Mouse (Mus musculus) 3134 (cell line): ENCODE results near the gene Cdk11b.
"Not testable (repeated sequence)": the region's sequence is repeated elsewhere in the genome, so short reads cannot be mapped to it uniquely, and the experiment has no call there.

Source experiments
- DNase-seq: peaks from one replicate; pipeline ENCODE4 v3.0.0-alpha.2; 2011; ENCODE audit warnings: low spot score; ENCODE audit not compliant: insufficient read length; ENCODE audit errors: extremely low read depth

Gene Cdk11b

GRCm38 (mm10) chr4:155603801-155604200 lies 20.9 kb upstream of the Cdk11b start:
- DNase-seq = no peak

GRCm38 (mm10) chr4:155605132-155605531 lies 19.5 kb upstream of the Cdk11b start:
- no peak for DNase-seq

DNA sequence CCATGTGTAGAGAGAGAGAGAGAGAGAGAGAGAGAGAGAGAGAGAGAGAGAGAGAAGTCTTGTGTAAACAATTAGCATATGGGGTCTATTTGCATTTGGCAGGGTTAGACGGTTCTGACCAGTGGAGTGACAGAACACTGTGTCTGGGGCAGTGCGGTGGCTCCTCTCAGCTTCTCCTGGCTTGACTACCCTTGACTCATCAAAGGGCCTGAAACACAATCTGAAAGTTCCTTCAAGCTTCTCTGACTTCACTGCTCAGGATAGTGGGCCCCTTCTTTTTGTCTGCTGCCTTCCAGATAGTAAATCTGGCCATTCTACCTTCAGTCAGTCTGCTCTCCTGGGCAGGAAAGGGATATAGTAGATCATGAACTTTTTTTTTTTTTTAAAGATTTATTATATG lies 17.8 kb upstream of the Cdk11b start:
- no peak for DNase-seq

- DNase-seq = no peak
These were observed 12.8 kb upstream of the Cdk11b start for GRCm38 (mm10) chr4:155611860-155612259.

DNA sequence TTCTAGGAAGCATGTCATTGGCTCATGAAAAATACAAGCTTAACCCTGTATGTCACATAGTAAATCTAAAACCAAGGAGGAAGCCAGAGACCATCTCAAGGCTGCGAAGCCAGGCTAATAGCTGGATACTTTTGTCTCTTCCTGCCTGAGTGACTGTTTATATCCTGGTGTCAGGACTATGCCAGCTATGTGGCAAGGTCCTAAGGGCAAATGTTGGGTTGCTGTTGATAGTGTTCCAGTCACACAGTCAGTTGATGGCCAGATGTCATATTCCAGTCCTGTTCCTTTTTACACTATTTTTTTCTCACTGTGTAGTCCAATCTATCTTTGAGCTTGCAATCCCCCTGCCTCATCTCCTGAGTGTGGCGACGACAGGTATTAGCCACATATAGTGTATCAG lies 11.4 kb upstream of the Cdk11b start:
- no peak for DNase-seq

- no peak for DNase-seq
These were observed 6.3 kb upstream of the Cdk11b start for GRCm38 (mm10) chr4:155618321-155618720.

DNA sequence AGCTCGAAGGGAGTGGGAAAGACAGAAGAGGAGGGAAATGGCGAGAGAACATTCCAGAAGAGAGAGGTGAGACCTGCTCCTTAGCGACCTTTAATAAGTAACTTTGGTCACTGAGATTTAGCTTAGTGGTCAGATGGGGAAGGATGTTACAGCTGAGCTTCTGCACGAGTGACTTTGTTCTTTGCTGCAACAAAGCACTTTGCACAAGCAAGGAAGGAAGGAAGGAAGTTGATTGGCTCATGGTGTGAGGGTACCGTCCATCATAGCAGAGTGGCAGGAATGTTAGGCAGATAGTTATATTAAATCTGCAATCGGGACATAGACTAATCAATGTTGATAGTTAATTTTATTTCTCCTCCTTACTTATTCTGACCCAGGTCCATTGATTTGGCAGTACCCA lies 5.6 kb downstream of the Cdk11b start:
- DNase-seq = no peak

DNA sequence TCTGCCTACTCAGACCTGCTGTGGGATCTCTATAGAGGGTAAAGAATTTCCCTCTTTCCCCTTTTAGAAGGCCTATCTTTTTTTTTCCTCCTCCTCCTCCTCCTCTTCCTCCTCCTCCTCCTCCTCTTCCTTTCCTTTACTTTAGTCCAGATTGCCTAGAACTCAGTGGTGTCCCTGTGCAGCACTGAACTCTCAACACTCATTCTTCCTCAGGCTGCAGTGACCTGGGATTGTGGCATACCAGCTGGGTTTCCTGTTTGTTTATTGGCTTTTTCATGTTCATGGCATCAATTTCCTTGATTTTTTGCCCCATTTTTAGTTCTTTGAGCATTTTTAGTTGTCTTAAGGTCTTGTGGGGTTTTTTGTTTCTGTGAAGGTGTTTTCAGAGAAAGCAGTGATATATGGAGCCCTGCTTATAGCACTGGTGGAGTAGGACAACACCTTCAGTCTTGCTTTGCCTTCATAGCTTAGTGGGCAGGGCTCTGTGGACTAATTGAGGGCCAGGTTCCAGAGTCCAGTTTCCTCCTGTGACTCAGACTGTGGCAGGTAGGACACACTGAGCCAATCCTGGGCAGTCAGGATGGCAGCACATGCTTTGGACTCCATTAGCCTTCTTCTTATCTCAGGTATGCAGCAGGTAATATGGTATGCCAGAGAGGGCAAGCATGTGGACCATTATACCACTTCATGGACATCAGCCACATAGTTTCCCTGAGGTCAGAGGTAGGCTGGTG lies 11.3 kb downstream of the Cdk11b start:
- no peak for DNase-seq

GRCm38 (mm10) chr4:155643531-155643930 lies 18.9 kb downstream of the Cdk11b start:
- DNase-seq = no peak

DNA sequence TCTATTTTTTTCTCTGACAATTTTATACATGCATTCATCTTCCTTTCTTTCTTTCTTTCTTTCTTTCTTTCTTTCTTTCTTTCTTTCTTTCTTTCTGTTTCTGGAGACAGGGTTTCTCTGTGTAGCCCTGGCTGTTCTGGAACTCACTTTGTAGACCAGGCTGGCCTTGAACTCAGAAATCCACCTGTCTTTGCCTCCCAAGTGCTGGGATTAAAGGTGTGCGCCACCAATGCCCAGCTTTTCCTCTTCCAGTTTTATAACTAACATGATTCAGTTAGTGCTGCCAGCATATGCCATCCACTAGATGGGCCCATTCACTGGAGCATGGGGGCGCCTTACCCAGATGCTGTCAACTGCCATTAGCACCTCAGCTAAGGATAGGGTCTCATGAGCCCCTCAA lies 20.7 kb downstream of the Cdk11b start, which contains the start of gene Gm10563:
Gene Gm10563, minus strand, starts transcription at position 101 of the 400 bp plus-strand sequence.
- DNase-seq = not testable (repeated sequence)

DNA sequence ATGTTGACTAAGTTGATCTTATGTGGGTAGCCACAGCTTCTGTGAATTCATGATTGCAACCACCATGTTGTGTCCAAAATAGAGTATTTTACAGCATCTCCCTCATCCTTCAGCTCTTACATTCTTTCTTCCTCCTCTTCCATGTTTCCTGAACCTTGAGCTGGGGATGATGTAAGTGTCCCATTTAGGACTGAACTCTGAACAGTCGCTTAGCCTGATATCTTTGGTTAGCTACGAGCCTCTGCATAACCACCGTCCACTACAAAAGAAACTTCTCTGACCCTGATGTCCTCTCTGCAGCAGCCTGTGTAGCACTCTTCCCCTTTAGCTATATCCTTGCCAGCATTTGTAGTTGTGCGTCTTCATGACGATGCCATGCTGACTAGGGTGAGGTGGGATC lies 21.1 kb downstream of the Cdk11b start:
- no peak for DNase-seq

GRCm38 (mm10) chr4:155649355-155649754 lies 24.7 kb downstream of the Cdk11b start:
- DNase-seq = no peak

- no peak for DNase-seq
These were observed 27.1 kb downstream of the Cdk11b start for GRCm38 (mm10) chr4:155651553-155652269.

GRCm38 (mm10) chr4:155652283-155653085 lies 27.8 kb downstream of the Cdk11b start:
- DNase-seq = no peak

GRCm38 (mm10) chr4:155653086-155653450 lies 28.4 kb downstream of the Cdk11b start, which contains the start of gene Mmp23:
Gene Mmp23 (minus strand): TSS chr4:155653384.
- no peak for DNase-seq

DNA sequence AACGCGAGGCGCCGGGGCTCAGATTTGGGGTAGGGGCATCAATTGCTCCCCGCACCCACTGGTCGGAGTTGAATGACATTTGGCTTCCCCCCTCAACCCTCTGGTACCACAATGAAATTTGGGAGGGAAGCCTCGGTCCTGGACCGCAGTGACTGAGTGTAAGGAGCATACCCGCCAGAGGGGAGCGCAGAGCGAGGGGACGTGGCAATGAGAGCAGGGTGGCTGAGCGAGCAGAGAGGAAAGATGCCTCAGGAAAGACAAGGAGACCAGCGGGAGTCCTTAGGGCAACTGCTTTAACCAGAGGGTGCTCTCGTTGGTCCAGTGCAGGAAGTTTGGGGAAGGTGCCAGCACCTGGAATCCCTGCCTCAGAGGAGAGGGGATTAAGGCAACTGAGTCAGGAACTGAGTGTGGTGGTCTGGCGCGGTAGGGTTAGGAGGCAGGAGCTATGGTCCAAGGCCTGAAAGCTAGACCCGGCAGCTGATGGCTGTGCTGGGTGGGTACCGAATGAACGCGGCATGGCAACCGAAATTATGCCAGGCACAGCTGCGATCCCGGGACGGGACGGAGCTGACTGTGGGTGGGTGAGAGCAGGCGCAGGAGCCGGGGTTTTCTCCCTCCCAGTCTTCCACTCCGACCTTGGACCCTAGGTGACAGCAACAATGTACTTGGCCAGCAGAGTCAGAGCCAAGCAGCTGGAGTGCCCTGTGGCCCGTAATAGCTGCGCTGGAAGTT lies 29.0 kb downstream of the Cdk11b start:
- no peak for DNase-seq

- DNase-seq = no peak
These were observed 29.5 kb downstream of the Cdk11b start for GRCm38 (mm10) chr4:155654183-155654455.

GRCm38 (mm10) chr4:155654456-155655298 lies 30.0 kb downstream of the Cdk11b start:
- DNase-seq = no peak

- DNase-seq = no peak
These were observed 31.6 kb downstream of the Cdk11b start for GRCm38 (mm10) chr4:155656214-155656751.

GRCm38 (mm10) chr4:155658961-155659360 lies 34.3 kb downstream of the Cdk11b start:
- no peak for DNase-seq
